Mouse (Mus musculus) c-Kit-positive CD71-positive TER-119-positive erythroid progenitor cells, embryonic 14.5 days (primary cell): Measurements from ENCODE around the gene Palm2.

ENCODE experiments used
- DNase-seq: peaks from one replicate; pipeline ENCODE4 v3.0.0-alpha.2; 2013; ENCODE audit warnings: low spot score

Palm2 gene

GRCm38 (mm10) chr4:57672996-57673906, 239.2 kb downstream of the Palm2 start:
- peak; percentile 59 for DNase-seq

GRCm38 (mm10) chr4:57674351-57674750, 240.3 kb downstream of the Palm2 start:
- DNase-seq = no peak

DNA sequence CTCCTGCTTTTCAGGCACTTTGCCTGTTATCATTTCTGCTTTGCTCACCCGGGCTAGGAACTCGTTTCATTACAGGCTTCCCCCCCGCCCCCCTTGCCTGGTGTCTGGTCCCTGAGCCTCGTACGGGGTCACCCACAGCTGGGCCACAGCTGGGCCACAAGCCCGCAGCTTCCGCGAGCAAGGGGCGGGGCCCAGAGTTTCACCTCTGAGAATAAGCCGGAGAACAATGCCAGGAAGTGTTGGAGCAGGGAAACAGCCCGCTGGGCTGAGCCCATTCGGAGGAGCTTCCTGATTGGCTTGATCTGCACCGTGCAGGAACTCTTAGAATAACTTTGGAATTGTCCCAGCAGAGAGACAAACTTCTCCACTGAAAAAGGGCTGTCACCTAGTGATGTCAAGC, 241.3 kb downstream of the Palm2 start:
- no peak for DNase-seq

- no peak for DNase-seq
Observed at GRCm38 (mm10) chr4:57677916-57678315, 243.9 kb downstream of the Palm2 start.

- no peak for DNase-seq
Observed at GRCm38 (mm10) chr4:57678991-57679457, 245.0 kb downstream of the Palm2 start.

DNA sequence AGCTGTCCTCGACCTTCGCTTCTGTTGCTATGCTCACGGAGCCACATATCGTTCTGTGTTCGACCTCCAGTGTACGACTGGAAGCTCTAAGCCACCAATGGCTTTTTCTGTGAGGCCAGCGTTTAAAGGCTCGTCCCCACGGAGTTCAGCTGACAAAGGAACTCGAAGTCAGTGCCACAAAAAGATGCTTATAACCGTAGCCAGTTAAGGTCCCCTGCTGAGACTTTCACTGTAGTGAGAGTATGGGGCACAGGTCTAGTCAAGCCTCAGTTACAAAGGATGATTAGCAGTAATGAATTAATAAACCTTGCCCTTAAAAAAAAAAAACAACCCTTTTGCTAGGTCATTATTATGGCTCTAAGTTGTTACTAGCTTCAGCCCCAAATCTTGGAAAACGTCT, 246.1 kb downstream of the Palm2 start:
- no peak for DNase-seq

- DNase-seq = no peak
Observed at GRCm38 (mm10) chr4:57681511-57681910, 247.5 kb downstream of the Palm2 start.

- DNase-seq = no peak
Observed at GRCm38 (mm10) chr4:57682341-57682740, 248.3 kb downstream of the Palm2 start.

DNA sequence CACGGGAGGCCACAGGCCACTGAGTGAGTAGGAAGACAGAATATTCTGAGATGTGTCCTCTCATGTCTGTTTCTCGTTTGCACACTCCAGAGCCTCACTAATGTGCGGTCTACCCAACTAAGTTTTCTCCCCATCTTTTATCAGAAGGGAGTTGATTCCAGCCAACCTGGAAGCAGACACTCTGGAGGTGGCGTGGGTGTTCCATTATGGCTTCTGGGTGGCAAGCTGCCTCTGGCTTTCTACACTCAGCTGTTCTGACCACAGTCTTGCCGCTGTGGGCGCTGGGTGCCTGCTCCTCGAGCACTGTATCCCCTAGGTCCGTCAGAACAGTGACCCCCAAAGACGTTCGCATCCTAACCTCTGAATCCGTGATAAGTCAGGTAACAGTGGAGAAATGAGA, 248.9 kb downstream of the Palm2 start:
- no peak for DNase-seq

DNA sequence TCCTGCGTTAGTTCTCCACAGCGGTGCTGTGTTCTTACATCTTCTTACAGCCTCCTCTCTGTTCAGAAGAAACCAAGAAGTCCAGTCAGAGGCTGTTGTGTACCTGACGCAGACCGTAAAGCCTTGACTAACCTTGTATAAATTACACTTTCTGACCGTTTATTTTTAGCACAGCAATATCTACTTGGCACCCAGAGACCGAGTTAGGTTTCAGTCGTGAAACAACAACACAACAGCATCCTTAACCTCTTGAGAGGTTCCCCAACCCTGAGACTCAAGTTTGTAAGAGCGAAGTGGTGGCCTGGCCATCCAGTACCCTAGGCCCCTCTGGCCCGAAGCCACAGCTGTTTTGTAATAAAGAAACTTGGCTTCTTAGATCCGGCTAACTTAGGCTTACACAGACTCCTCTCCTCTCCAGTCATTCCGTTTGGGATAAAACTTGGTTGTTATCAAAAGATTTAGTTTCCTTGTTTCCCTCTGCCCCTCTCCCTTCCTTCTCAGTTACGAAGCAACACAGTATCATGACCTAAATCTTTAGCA, 250.7 kb downstream of the Palm2 start:
- no peak for DNase-seq

DNA sequence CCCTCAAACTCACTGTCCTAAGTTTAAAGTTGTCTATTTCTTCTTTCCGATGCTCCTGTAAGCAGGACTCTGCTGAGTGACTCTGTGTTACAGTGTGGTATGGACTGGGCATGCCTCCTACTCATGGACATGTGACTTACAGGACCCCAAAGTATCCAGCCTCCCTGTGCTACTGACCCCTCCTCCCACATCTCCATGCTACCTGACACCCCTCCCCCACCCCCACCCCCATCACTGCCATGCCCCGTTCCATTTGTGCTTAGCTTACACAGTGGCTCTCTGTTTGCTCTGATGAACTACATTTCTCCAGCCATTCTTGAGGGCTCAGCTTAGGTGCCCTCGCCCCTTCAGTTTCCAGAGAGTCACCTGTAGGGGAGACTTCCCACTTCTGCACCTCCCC, 252.7 kb downstream of the Palm2 start:
- DNase-seq = no peak

- DNase-seq = no peak
Observed at GRCm38 (mm10) chr4:57687583-57687982, 253.5 kb downstream of the Palm2 start.

GRCm38 (mm10) chr4:57688131-57688530, 254.1 kb downstream of the Palm2 start:
- DNase-seq = no peak

DNA sequence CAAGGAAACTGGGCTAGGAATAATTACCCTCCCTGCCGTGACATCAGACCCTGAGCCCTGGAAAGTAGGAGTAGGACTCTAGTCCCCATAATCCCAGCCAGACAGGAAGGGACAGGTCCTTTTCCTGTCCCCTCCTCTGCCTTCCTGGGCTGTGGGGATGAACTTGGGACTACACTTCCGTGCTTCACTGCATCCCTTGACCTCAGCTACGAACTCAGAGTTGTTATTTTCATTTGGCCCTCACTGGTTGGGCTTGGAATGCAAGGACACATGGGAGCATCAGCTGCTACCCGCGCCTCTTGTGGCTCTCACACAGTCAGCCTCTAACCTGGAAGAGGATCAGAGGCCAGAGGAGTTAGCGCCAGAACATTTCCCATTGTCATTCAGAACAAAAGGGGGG, 256.0 kb downstream of the Palm2 start:
- DNase-seq = no peak

DNA sequence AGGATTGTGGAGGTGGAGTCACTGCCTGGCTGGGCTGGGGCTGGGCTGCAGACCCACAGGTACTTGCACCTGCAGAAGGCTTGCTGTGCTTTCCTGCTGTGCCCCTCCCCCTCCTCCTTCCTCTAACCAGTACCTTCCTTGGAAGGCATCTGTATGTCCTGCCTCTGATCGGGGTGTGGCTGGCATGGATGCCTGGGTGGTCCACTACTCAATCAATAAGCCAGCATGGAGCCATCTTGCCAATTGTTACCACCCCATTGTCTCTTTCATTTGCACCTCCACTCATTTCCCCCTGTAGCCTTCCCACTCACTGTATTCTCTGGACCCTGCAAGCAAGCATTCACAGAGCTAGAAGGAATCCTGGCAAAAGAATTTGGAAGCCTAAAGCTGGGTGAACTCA, 256.8 kb downstream of the Palm2 start:
- no peak for DNase-seq

- no peak for DNase-seq
Observed at GRCm38 (mm10) chr4:57694356-57695136, 260.5 kb downstream of the Palm2 start.

DNA sequence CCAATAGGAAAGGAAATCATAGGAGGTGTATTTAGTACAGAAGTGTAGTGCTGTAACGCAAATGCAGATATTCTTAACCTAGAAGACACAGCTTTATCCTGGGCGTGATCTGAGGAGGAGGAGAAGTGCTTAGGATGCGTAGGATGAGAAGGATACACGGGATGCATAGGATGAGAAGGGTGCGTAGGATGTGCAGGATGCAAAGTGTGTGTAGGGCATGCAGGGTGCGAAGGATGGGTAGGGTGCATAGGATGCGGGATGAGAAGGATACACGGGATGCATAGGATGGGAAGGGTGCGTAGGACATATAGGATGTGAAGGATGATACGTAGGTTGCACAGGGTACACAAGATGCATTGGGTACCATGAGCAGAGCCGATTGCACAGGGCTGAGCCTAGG, 262.9 kb downstream of the Palm2 start:
- DNase-seq = no peak

- DNase-seq = no peak
Observed at GRCm38 (mm10) chr4:57697918-57698611, 264.0 kb downstream of the Palm2 start.

DNA sequence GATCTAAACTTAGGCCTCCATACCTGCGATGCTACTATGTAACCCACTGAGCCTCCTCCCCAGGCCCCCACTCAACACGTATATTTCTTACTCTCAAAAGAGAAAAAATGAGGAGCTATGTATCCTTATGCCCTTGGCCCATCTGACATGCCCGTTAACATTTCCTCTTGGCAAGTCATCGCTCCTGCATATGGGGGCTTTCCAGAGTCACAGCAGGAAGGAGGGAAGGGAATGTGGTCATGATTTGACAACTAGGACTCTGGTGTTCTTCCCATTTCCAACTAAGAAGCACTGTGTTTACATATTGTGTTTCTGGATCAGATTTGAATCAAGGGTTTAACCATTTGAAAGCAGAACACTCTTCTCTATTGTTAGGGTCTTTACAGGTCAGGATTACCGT, 267.5 kb downstream of the Palm2 start:
- DNase-seq = no peak

DNA sequence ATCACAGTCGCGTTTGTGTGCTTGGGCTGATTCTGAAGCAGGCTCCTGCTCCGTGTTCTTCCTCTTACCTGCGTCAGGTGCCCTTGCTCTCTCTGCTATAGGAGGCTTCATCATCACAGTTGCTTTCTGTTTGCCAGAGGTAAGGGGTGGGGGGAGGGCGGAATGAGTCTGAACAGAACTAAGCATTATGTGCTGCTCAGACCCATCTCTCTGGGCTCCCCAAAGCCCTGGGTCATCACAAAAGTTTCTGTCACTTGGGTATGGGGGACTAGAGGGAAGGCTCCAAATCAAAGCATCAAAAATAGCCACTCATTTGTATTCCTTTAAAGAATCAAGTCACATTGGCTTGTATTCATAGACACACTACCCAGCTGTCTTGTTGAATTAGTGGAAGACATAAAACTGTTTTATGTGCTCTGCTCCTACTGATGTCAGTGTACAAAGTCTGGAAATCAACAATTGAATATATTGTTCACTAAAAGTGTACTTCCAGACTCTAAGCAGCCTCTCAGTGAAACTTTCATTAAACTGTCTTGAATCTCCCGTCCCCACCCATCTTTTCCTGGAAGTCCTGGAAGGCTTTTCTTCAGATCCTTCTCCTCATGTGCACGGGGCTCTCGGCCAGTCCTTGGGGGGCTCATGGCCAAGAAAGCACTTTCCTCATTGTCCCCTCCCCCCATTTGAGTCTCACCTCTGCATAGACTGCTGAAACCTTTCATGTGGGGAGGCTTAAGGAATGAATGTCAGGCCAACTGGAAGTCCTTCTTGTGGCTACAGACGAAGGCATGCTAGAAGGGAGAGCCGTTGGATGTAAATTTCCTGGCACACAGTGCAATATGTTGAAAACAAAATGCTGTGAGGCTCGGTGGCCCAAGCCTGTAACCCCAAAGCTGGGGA, 269.8 kb downstream of the Palm2 start:
- DNase-seq = no peak

DNA sequence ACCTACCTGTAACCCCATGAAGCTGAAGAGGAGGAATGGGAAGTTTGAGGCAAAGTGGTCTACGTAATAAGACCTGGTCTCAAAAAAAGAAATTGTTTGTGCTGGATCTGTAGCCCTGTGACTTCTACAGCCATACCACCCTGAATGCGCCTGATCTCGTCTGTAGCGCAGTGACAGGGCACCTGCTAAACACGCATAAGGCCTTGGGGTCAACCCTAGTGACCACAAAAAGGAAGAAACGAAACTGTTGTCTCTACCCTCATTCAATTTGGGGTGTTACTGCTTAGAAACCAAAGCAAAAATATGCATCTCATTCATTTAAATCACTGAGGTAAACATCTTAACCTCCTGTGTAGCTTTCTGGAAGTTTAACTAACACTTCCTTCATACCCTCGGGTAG, 270.5 kb downstream of the Palm2 start:
- no peak for DNase-seq
